Mouse (Mus musculus): ENCODE measurements around the gene Nell1. TPM values are rescaled to one million over a fixed set of nuclear protein-coding genes. Genes with fewer than 3 reads are reported as not detected.

The Nell1 gene
- polyA plus RNA-seq, 1 experiment from 2014 or later, result 0.61 TPM

GRCm38 (mm10) chr7:50551426-50551825 lies 576.8 kb downstream of the Nell1 start:
- Histone ChIP-seq H3K27me3 (ENCODE audit: control insufficient read depth, insufficient read depth, low read length) (no peaks in the 10 kb centered on the region), H3K36me3 (ENCODE audit: control insufficient read depth, insufficient read depth, low read length) (no peaks in the 10 kb centered on the region), H3K9me3 (ENCODE audit: control insufficient read depth, low read length) (no peaks in the 10 kb centered on the region), H3K4me1 (ENCODE audit: control insufficient read depth in 2 of 2, insufficient read depth in 2 of 2, low read length in 2 of 2) (no peaks in the 10 kb centered on the region), H3K9ac (ENCODE audit: low read length) (no peak overlapping the region), H3K4me2 (ENCODE audit: low read length) (no peak overlapping the region), H3K4me3 (ENCODE audit: control insufficient read depth in 1 of 2, insufficient read depth in 1 of 2, low read depth in 1 of 2, low read length in 2 of 2) (no peak overlapping the region), H3K27ac (replicated peaks in 1 of 2; ENCODE audit: control insufficient read depth in 1 of 2, insufficient read depth in 1 of 2, low read depth in 2 of 2, low read length in 2 of 2) (no peak overlapping the region)
- ATAC-seq (ENCODE audit: insufficient number of reproducible peaks, insufficient read depth, low FRiP score, low read depth), result no peak
- WGBS, result 71% methylated on average over 4 of the region's 4 CpGs

- H3K4me1 ChIP-seq (ENCODE audit: control insufficient read depth in 2 of 2, insufficient read depth in 2 of 2, low read length in 2 of 2), result no peaks in the 10 kb centered on the region
These were observed 588.0 kb downstream of the Nell1 start for GRCm38 (mm10) chr7:50562708-50563107.

GRCm38 (mm10) chr7:50573841-50574240 lies 599.2 kb downstream of the Nell1 start:
- 44% methylated on average over 7 of the region's 7 CpGs for WGBS
- ATAC-seq (ENCODE audit: insufficient number of reproducible peaks, insufficient read depth, low FRiP score, low read depth), result no peak
- Histone ChIP-seq H3K4me1 (ENCODE audit: control insufficient read depth in 2 of 2, insufficient read depth in 2 of 2, low read length in 2 of 2) (no peaks in the 10 kb centered on the region), H3K27me3 (ENCODE audit: control insufficient read depth, insufficient read depth, low read length) (no peaks in the 10 kb centered on the region), H3K4me3 (ENCODE audit: control insufficient read depth in 1 of 2, insufficient read depth in 1 of 2, low read depth in 1 of 2, low read length in 2 of 2) (no peak overlapping the region), H3K9ac (ENCODE audit: low read length) (no peak overlapping the region), H3K4me2 (ENCODE audit: low read length) (no peak overlapping the region), H3K36me3 (ENCODE audit: control insufficient read depth, insufficient read depth, low read length) (no peaks in the 10 kb centered on the region), H3K9me3 (ENCODE audit: control insufficient read depth, low read length) (no peaks in the 10 kb centered on the region), H3K27ac (replicated peaks in 1 of 2; ENCODE audit: control insufficient read depth in 1 of 2, insufficient read depth in 1 of 2, low read depth in 2 of 2, low read length in 2 of 2) (no peak overlapping the region)

More at GRCm38 (mm10) chr7:50562708-50563107, 588.0 kb downstream of the Nell1 start:
- H3K27me3 ChIP-seq (ENCODE audit: control insufficient read depth, insufficient read depth, low read length), result no peaks in the 10 kb centered on the region
- H3K36me3 ChIP-seq (ENCODE audit: control insufficient read depth, insufficient read depth, low read length), result no peaks in the 10 kb centered on the region
- no peaks in the 10 kb centered on the region for H3K9me3 ChIP-seq (ENCODE audit: control insufficient read depth, low read length)
- H3K9ac ChIP-seq (ENCODE audit: low read length), result no peak overlapping the region
- H3K4me2 ChIP-seq (ENCODE audit: low read length), result no peak overlapping the region
- WGBS, result 78% methylated on average over 3 of the region's 3 CpGs
- no peak overlapping the region for H3K4me3 ChIP-seq (ENCODE audit: control insufficient read depth in 1 of 2, insufficient read depth in 1 of 2, low read depth in 1 of 2, low read length in 2 of 2)
- H3K27ac ChIP-seq (replicated peaks in 1 of 2; ENCODE audit: control insufficient read depth in 1 of 2, insufficient read depth in 1 of 2, low read depth in 2 of 2, low read length in 2 of 2), result no peak overlapping the region
- no peak for ATAC-seq (ENCODE audit: insufficient number of reproducible peaks, insufficient read depth, low FRiP score, low read depth)

GRCm38 (mm10) chr7:50588642-50589424 lies 614.2 kb downstream of the Nell1 start:
- Histone ChIP-seq H3K36me3 (ENCODE audit: control insufficient read depth, insufficient read depth, low read length) (no peaks in the 10 kb centered on the region), H3K9me3 (ENCODE audit: control insufficient read depth, low read length) (no peaks in the 10 kb centered on the region), H3K27ac (replicated peaks in 1 of 2; ENCODE audit: control insufficient read depth in 1 of 2, insufficient read depth in 1 of 2, low read depth in 2 of 2, low read length in 2 of 2) (no peak overlapping the region), H3K4me3 (ENCODE audit: control insufficient read depth in 1 of 2, insufficient read depth in 1 of 2, low read depth in 1 of 2, low read length in 2 of 2) (no peak overlapping the region), H3K4me1 (ENCODE audit: control insufficient read depth in 2 of 2, insufficient read depth in 2 of 2, low read length in 2 of 2) (peaks cover 0 to 4% of the 10 kb centered on the region in 2 experiments; a peak in 2 of 4 replicates), H3K9ac (ENCODE audit: low read length) (no peak overlapping the region), H3K27me3 (ENCODE audit: control insufficient read depth, insufficient read depth, low read length) (no peaks in the 10 kb centered on the region), H3K4me2 (ENCODE audit: low read length) (peak overlapping the region; percentile 46)
- 30% methylated on average over 8 of the region's 8 CpGs for whole genome bisulfite sequencing
- ATAC-seq (ENCODE audit: insufficient number of reproducible peaks, insufficient read depth, low FRiP score, low read depth), result no peak

DNA sequence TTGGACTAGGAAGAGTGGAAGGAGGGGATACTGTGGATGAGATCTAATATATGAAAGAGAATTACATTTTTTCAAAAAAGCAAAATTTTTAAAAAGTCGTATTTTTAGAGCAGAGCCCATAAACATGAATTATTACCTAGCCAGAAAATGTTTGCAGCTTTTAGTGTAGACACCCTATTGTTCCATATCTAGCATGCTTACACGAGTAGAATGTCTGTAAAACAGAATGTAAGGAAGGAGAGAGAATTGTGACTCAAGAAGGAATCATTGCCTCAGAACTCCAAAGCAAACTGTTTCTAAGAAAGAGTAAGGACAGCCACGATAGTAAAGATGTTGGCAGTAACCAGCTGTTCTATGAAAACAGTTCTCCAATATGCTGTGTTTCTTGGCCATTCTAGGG lies 624.2 kb downstream of the Nell1 start, which contains the start of gene 4933405O20Rik:
TSS of gene 4933405O20Rik (plus strand) at position 301 of the 400 bp plus-strand sequence.
- Histone ChIP-seq H3K36me3 (ENCODE audit: control insufficient read depth, insufficient read depth, low read length) (no peaks in the 10 kb centered on the region), H3K27ac (replicated peaks in 1 of 2; ENCODE audit: control insufficient read depth in 1 of 2, insufficient read depth in 1 of 2, low read depth in 2 of 2, low read length in 2 of 2) (no peak within 1 kb of the TSS), H3K4me3 (ENCODE audit: control insufficient read depth in 1 of 2, insufficient read depth in 1 of 2, low read depth in 1 of 2, low read length in 2 of 2) (no peak within 1 kb of the TSS), H3K9ac (ENCODE audit: low read length) (no peak within 1 kb of the TSS), H3K4me1 (ENCODE audit: control insufficient read depth in 2 of 2, insufficient read depth in 2 of 2, low read length in 2 of 2) (no peaks in the 10 kb centered on the region), H3K9me3 (ENCODE audit: control insufficient read depth, low read length) (no peaks in the 10 kb centered on the region), H3K27me3 (ENCODE audit: control insufficient read depth, insufficient read depth, low read length) (no peaks in the 10 kb centered on the region), H3K4me2 (ENCODE audit: low read length) (no peak within 1 kb of the TSS)
- WGBS, result 70% methylated on average over 3 of the region's 3 CpGs
- ATAC-seq (ENCODE audit: insufficient number of reproducible peaks, insufficient read depth, low FRiP score, low read depth), result no peak

DNA sequence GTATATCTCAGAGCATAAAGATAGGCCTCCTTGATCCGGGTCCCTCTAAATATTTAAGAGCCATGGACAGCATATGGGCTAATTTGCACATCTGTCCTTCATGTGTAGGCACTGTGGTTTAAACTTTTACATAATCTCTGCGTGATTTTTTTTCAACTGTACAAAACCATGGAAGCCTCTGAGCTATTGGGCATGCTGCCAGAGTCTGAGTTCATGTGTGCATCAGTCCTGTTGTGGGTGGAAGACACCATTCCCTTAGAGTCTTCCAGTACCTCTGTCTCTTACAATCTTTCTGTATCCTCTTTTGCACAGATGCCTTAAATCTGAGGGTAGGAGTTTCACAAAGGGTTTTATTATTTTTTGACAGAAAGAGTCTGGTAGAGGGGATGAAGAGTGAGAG lies 639.4 kb downstream of the Nell1 start:
- WGBS, result 75% methylated on average over 2 of the region's 2 CpGs
- no peak for ATAC-seq (ENCODE audit: insufficient number of reproducible peaks, insufficient read depth, low FRiP score, low read depth)

GRCm38 (mm10) chr7:50629186-50629585 lies 654.5 kb downstream of the Nell1 start:
- 38% methylated on average over 3 of the region's 3 CpGs for WGBS
- ATAC-seq (ENCODE audit: insufficient number of reproducible peaks, insufficient read depth, low FRiP score, low read depth), result no peak
- Histone ChIP-seq H3K9me3 (ENCODE audit: control insufficient read depth, low read length) (no peaks in the 10 kb centered on the region), H3K27me3 (ENCODE audit: control insufficient read depth, insufficient read depth, low read length) (no peaks in the 10 kb centered on the region), H3K9ac (ENCODE audit: low read length) (no peak overlapping the region), H3K4me2 (ENCODE audit: low read length) (no peak overlapping the region), H3K4me1 (ENCODE audit: control insufficient read depth in 2 of 2, insufficient read depth in 2 of 2, low read length in 2 of 2) (no peaks in the 10 kb centered on the region), H3K36me3 (ENCODE audit: control insufficient read depth, insufficient read depth, low read length) (no peaks in the 10 kb centered on the region), H3K4me3 (ENCODE audit: control insufficient read depth in 1 of 2, insufficient read depth in 1 of 2, low read depth in 1 of 2, low read length in 2 of 2) (no peak overlapping the region), H3K27ac (replicated peaks in 1 of 2; ENCODE audit: control insufficient read depth in 1 of 2, insufficient read depth in 1 of 2, low read depth in 2 of 2, low read length in 2 of 2) (no peak overlapping the region)

More for the DNA sequence above, 639.4 kb downstream of the Nell1 start:
- H3K36me3 ChIP-seq (ENCODE audit: control insufficient read depth, insufficient read depth, low read length), result no peaks in the 10 kb centered on the region
- no peaks in the 10 kb centered on the region for H3K9me3 ChIP-seq (ENCODE audit: control insufficient read depth, low read length)
- H3K4me3 ChIP-seq (ENCODE audit: control insufficient read depth in 1 of 2, insufficient read depth in 1 of 2, low read depth in 1 of 2, low read length in 2 of 2), result no peak overlapping the region
- no peak overlapping the region for H3K4me2 ChIP-seq (ENCODE audit: low read length)
- no peaks in the 10 kb centered on the region for H3K4me1 ChIP-seq (ENCODE audit: control insufficient read depth in 2 of 2, insufficient read depth in 2 of 2, low read length in 2 of 2)
- H3K9ac ChIP-seq (ENCODE audit: low read length), result no peak overlapping the region
- no peak overlapping the region for H3K27ac ChIP-seq (replicated peaks in 1 of 2; ENCODE audit: control insufficient read depth in 1 of 2, insufficient read depth in 1 of 2, low read depth in 2 of 2, low read length in 2 of 2)
- no peaks in the 10 kb centered on the region for H3K27me3 ChIP-seq (ENCODE audit: control insufficient read depth, insufficient read depth, low read length)

GRCm38 (mm10) chr7:50633147-50633546 lies 658.5 kb downstream of the Nell1 start:
- 81% methylated on average over 2 of the region's 2 CpGs for WGBS
- ATAC-seq (ENCODE audit: insufficient number of reproducible peaks, insufficient read depth, low FRiP score, low read depth), result no peak
- no peaks in the 10 kb centered on the region for H3K27me3 ChIP-seq (ENCODE audit: control insufficient read depth, insufficient read depth, low read length)
- no peaks in the 10 kb centered on the region for H3K4me1 ChIP-seq (ENCODE audit: control insufficient read depth in 2 of 2, insufficient read depth in 2 of 2, low read length in 2 of 2)
- H3K36me3 ChIP-seq (ENCODE audit: control insufficient read depth, insufficient read depth, low read length), result no peaks in the 10 kb centered on the region
- H3K27ac ChIP-seq (replicated peaks in 1 of 2; ENCODE audit: control insufficient read depth in 1 of 2, insufficient read depth in 1 of 2, low read depth in 2 of 2, low read length in 2 of 2), result no peak overlapping the region
- H3K4me3 ChIP-seq (ENCODE audit: control insufficient read depth in 1 of 2, insufficient read depth in 1 of 2, low read depth in 1 of 2, low read length in 2 of 2), result no peak overlapping the region
- no peak overlapping the region for H3K9ac ChIP-seq (ENCODE audit: low read length)
- H3K9me3 ChIP-seq (ENCODE audit: control insufficient read depth, low read length), result no peaks in the 10 kb centered on the region
- H3K4me2 ChIP-seq (ENCODE audit: low read length), result no peak overlapping the region

Data from heart, embryonic 14.5 days (tissue).